Mouse (Mus musculus) neural tube, embryonic 15.5 days (tissue): ENCODE results near the gene Dmac2. TPM values are rescaled to one million over a fixed set of nuclear protein-coding genes. Genes with fewer than 3 reads are reported as not detected.

Source experiments
- ATAC-seq: fragments of 200-750 bp; cut with Nextera tagmentation; 2 replicates; pipeline ENCODE4 v1.8.0; 2017; ENCODE audit warnings: mild to moderate bottlenecking, moderate TSS enrichment, moderate library complexity; ENCODE audit not compliant: low FRiP score
- H3K27ac ChIP-seq: fragments of 300-500 bp; sonication (generic); replicated peaks from 2 replicates; pipeline ENCODE4 v1.5.1; 2015; ENCODE audit warnings: mild to moderate bottlenecking, inconsistent platforms
- H3K27me3 ChIP-seq: fragments of 300-500 bp; sonication (generic); replicated peaks from 2 replicates; pipeline ENCODE4 v1.6.1; 2015; ENCODE audit warnings: inconsistent platforms
- H3K36me3 ChIP-seq: fragments of 300-500 bp; sonication (generic); 2 replicates; pipeline ENCODE4 v1.6.1; 2015; ENCODE audit warnings: inconsistent platforms
- H3K4me1 ChIP-seq: fragments of 300-500 bp; sonication (generic); 2 replicates; pipeline ENCODE4 v1.6.1; 2015; ENCODE audit warnings: inconsistent platforms
- H3K4me2 ChIP-seq: fragments of 300-500 bp; sonication (generic); 2 replicates; pipeline ENCODE4 v1.6.1; 2015; ENCODE audit warnings: inconsistent platforms, mild to moderate bottlenecking, moderate library complexity
- H3K4me3 ChIP-seq: fragments of 300-500 bp; sonication (generic); replicated peaks from 2 replicates; pipeline ENCODE4 v1.5.1; 2015; ENCODE audit warnings: mild to moderate bottlenecking, inconsistent platforms
- H3K9ac ChIP-seq: fragments of 300-500 bp; sonication (generic); replicated peaks from 2 replicates; pipeline ENCODE4 v1.6.1; 2015; ENCODE audit warnings: mild to moderate bottlenecking, inconsistent platforms
- H3K9me3 ChIP-seq: fragments of 300-500 bp; sonication (generic); replicated peaks from 2 replicates; pipeline ENCODE4 v1.6.1; 2016; ENCODE audit warnings: inconsistent platforms
- WGBS: fragments of 180-500 bp; shearing (Covaris S2); methylation state at CpG from one replicate; pipeline ENCODE4 v1.1.7; 2015; ENCODE audit warnings: mixed read lengths; 5-methylcytosine and 5-hydroxymethylcytosine counted together
- polyA plus RNA-seq: library from polyadenylated mRNA; unstranded; fragments of >200 nt; fragmentation: Nextera tagmentation; extraction: Ambion mirVana; gene quantifications from 2 replicates; pipeline ENCODE4 v1.2.1, GENCODE M21; 2015

Gene Dmac2
- polyA plus RNA-seq, 1 experiment from 2014 or later = 49.5 TPM

- Histone ChIP-seq H3K9ac (peak overlapping the region; percentile 62), H3K4me2 (peak overlapping the region; percentile 72), H3K27me3 (no peaks in the 10 kb centered on the region), H3K4me1 (peaks cover 12% of the 10 kb centered on the region), H3K27ac (peak overlapping the region; percentile 78), H3K9me3 (no peaks in the 10 kb centered on the region), H3K4me3 (peak overlapping the region; percentile 81), H3K36me3 (peaks cover 40% of the 10 kb centered on the region)
- ATAC-seq = no peak
- WGBS = 21% methylated on average over 5 of the region's 5 CpGs
Measured at GRCm38 (mm10) chr7:25619722-25619991, 443 bp downstream of the Dmac2 start.

DNA sequence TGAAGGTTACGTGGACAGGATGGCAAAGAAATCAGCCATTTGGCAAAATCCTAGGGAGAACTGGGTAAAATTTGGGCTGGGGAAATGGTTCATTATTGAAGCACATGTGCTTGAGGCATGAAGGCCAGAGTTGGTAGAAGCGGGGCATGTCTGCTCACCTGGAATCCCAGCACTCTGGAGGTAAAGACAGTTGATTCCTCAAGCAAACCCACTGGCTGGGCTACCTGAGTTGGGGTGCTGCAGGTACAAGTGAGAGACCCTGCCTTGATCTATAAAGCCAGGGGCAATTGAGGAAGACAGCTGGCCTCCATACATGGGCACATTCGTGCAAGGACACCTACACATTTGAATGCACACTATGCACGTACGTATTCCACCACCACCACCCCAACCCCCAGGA is 887 bp downstream of the Dmac2 start:
- no peak for ATAC-seq
- Histone ChIP-seq H3K27me3 (no peaks in the 10 kb centered on the region), H3K4me2 (peak overlapping the region; percentile 72), H3K4me3 (peak overlapping the region; percentile 81), H3K27ac (no peak overlapping the region), H3K36me3 (peaks cover 41% of the 10 kb centered on the region), H3K4me1 (peaks cover 12% of the 10 kb centered on the region), H3K9me3 (no peaks in the 10 kb centered on the region), H3K9ac (no peak overlapping the region)
- 91% methylated on average over 5 of the region's 5 CpGs for WGBS

DNA sequence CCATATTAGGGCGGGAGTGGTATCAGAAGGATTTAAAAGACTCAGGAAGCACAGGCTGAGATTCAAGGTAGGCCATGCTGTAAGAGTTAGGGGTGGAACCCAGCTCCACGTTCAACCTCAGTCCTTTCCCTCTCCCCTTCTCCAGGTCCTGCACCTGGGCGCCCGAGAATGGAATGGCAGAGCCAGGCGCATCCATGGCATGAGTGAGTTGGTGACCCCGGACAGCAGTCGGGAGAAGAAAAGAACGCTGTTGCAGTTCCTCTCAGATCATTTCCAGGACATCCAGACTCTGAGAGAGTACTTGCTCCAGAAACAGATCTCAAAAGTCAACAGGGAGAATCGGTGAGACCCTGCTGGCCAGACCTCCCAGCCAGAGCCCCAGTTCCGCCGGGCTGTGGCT is 1.5 kb downstream of the Dmac2 start:
- ATAC-seq = no peak
- H3K9me3 ChIP-seq = no peaks in the 10 kb centered on the region
- no peaks in the 10 kb centered on the region for H3K27me3 ChIP-seq
- WGBS = 91% methylated on average over 11 of the region's 11 CpGs
- no peak overlapping the region for H3K27ac ChIP-seq
- no peak overlapping the region for H3K9ac ChIP-seq
- peaks cover 12% of the 10 kb centered on the region for H3K4me1 ChIP-seq
- H3K4me3 ChIP-seq = no peak overlapping the region
- peaks cover 41% of the 10 kb centered on the region for H3K36me3 ChIP-seq
- H3K4me2 ChIP-seq = no peak overlapping the region

DNA sequence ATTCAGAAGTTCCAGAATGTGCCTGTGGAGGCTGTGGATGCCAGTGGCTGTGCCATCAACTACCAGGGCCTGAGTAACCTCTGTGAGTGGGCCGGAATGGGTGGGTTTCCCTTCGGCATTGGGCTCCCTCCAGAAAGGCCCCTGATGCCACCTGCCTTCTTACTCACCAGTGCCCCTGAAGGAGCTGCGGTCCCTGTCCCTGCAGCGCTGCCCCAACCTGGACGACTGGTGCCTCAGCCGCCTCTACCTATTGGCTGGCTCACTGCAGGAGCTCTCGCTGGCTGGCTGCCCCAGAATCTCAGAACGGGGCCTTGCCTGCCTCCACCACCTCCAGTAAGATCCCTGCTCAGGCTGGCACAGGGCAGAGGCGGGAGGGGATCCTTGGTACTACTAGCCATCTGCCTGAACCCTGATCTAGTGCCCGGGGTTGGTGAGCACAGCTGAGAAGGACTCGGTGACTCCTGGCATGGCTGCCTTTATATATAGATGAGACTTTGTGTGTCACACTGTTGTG is 4.7 kb downstream of the Dmac2 start:
- H3K4me2 ChIP-seq = no peak overlapping the region
- H3K4me1 ChIP-seq = peaks cover 26% of the 10 kb centered on the region
- H3K27ac ChIP-seq = no peak overlapping the region
- H3K9me3 ChIP-seq = no peaks in the 10 kb centered on the region
- no peak overlapping the region for H3K4me3 ChIP-seq
- peaks cover 15% of the 10 kb centered on the region for H3K27me3 ChIP-seq
- WGBS = 87% methylated on average over 11 of the region's 11 CpGs
- H3K9ac ChIP-seq = no peak overlapping the region
- H3K36me3 ChIP-seq = peaks cover 42% of the 10 kb centered on the region
- no peak for ATAC-seq

DNA sequence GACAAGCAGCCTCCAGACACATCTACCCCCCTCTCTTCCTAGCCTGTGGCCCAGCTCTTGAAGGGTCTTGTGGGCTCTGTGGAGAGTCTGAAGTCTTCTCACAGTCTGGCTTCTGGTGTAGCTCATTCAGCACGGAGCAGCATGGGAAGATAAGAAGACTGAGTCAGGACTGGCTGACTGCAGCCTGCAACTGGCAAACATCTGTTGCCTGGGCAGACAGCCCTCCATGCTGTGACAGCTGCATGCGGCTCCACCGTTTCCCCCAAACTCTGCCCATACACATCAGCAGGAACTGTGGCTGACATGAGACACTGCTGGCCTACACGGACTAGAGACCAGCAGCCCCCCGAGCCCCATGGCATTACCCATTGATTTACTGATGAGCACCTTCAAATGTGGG is 5.6 kb downstream of the Dmac2 start:
- Histone ChIP-seq H3K9me3 (no peaks in the 10 kb centered on the region), H3K4me2 (no peak overlapping the region), H3K27ac (no peak overlapping the region), H3K27me3 (peaks cover 23% of the 10 kb centered on the region), H3K4me1 (peaks cover 21% of the 10 kb centered on the region), H3K4me3 (no peak overlapping the region), H3K9ac (no peak overlapping the region), H3K36me3 (peaks cover 51% of the 10 kb centered on the region)
- WGBS = 78% methylated on average over 5 of the region's 5 CpGs
- no peak for ATAC-seq

DNA sequence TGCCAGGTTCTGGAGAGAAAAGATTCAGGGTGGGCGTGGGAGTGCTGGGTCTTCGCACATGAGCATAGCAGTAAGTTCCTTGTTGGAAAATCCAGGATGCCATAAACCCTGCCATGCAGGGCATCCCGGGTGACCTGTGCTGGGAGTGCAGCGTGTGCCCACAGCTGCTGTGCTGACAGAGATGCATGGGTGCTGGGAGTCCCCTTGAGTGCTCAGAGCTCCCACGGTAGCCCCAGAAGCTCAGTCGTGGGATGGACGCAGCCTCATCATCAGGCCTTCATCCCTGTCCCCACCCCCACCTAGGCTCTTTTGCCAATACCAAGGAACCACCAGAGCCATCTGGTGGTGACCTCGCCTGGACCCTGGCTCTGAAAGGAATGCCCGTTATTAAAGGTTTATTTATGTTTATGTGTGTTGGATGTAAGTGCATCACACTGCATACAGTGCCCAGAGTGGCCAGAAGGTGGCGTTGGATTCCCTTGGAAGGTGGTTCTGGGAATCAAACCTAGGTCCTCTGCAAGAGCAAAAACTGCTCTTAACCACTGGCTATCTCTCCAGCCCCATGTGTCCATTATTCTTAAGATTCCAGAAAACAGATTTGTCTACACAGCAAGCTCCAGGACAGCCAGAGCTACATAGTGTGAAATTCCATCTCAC is 6.5 kb downstream of the Dmac2 start:
- whole genome bisulfite sequencing = 79% methylated on average over 10 of the region's 10 CpGs
- ATAC-seq = no peak
- peaks cover 59% of the 10 kb centered on the region for H3K36me3 ChIP-seq

GRCm38 (mm10) chr7:25626509-25627430 is 7.6 kb downstream of the Dmac2 start, which contains the start of gene B3gnt8:
TSS of gene B3gnt8 (plus strand) at chr7:25626654.
- ATAC-seq = no peak
- 22% methylated on average over 28 of the region's 29 CpGs for WGBS
- peaks cover 55% of the 10 kb centered on the region for H3K36me3 ChIP-seq

More for the DNA sequence above, 6.5 kb downstream of the Dmac2 start:
- Histone ChIP-seq H3K27me3 (peaks cover 23% of the 10 kb centered on the region), H3K9ac (no peak overlapping the region), H3K4me3 (no peak overlapping the region), H3K4me1 (peaks cover 17% of the 10 kb centered on the region), H3K9me3 (no peaks in the 10 kb centered on the region), H3K27ac (no peak overlapping the region), H3K4me2 (no peak overlapping the region)

GRCm38 (mm10) chr7:25627431-25628322 is 8.5 kb downstream of the Dmac2 start:
- peak overlapping the region; percentile 51 for H3K4me2 ChIP-seq
- 20% methylated on average over 35 of the region's 38 CpGs for WGBS
- peak overlapping the region; percentile 23 for H3K4me3 ChIP-seq
- no peak for ATAC-seq
- no peak overlapping the region for H3K27ac ChIP-seq
- peaks cover 55% of the 10 kb centered on the region for H3K36me3 ChIP-seq
- H3K9me3 ChIP-seq = no peaks in the 10 kb centered on the region
- peak overlapping the region; percentile 26; the same call in 1 of the 2 replicates for H3K9ac ChIP-seq
- H3K27me3 ChIP-seq = peaks cover 23% of the 10 kb centered on the region
- peaks cover 17% of the 10 kb centered on the region for H3K4me1 ChIP-seq

More at GRCm38 (mm10) chr7:25626509-25627430, 7.6 kb downstream of the Dmac2 start, which contains the start of gene B3gnt8:
- no peak within 1 kb of the TSS for H3K27ac ChIP-seq
- no peaks in the 10 kb centered on the region for H3K9me3 ChIP-seq
- peaks cover 17% of the 10 kb centered on the region for H3K4me1 ChIP-seq
- peak within 1 kb of the TSS; percentile 51 for H3K4me2 ChIP-seq
- H3K9ac ChIP-seq = peak within 1 kb of the TSS; percentile 26; the same call in 1 of the 2 replicates
- H3K27me3 ChIP-seq = peaks cover 23% of the 10 kb centered on the region
- H3K4me3 ChIP-seq = peak within 1 kb of the TSS; percentile 23

GRCm38 (mm10) chr7:25628323-25628620 is 9.1 kb downstream of the Dmac2 start:
- ATAC-seq = no peak
- WGBS = 71% methylated on average over 8 of the region's 8 CpGs
- no peak overlapping the region for H3K27ac ChIP-seq
- H3K4me1 ChIP-seq = peaks cover 17% of the 10 kb centered on the region
- H3K9me3 ChIP-seq = no peaks in the 10 kb centered on the region
- no peak overlapping the region for H3K4me2 ChIP-seq
- peaks cover 23% of the 10 kb centered on the region for H3K27me3 ChIP-seq
- no peak overlapping the region for H3K9ac ChIP-seq
- peaks cover 55% of the 10 kb centered on the region for H3K36me3 ChIP-seq
- no peak overlapping the region for H3K4me3 ChIP-seq

- WGBS = 92% methylated on average over 5 of the region's 5 CpGs
- H3K4me2 ChIP-seq = no peak overlapping the region
- peaks cover 3% of the 10 kb centered on the region for H3K4me1 ChIP-seq
- no peak for ATAC-seq
- no peak overlapping the region for H3K4me3 ChIP-seq
- H3K27ac ChIP-seq = no peak overlapping the region
- no peaks in the 10 kb centered on the region for H3K9me3 ChIP-seq
- no peak overlapping the region for H3K9ac ChIP-seq
- H3K36me3 ChIP-seq = peaks cover 58% of the 10 kb centered on the region
- H3K27me3 ChIP-seq = peaks cover 20% of the 10 kb centered on the region
Measured at GRCm38 (mm10) chr7:25632679-25633078, 13.5 kb downstream of the Dmac2 start.

DNA sequence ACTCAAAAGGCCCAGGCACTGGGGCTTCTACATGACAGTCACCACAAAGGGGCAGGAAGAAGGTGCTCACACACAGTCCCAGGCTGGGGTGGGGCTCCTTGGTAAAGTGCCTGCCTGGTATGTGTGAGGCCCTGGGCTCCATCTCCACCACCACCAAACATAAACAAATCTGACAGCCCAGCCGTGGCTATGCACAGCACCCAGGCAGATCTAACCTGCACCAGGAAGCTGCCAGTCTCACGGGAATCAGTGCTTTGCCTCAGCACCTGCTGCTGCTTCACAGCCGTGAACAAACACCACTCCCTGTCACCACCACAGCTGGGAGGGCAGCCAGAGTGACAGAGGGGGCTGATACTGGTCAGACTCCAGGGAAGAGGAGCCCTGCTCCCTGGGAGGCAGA is 17.2 kb downstream of the Dmac2 start:
- Histone ChIP-seq H3K27me3 (no peaks in the 10 kb centered on the region), H3K4me2 (no peak overlapping the region), H3K36me3 (peaks cover 68% of the 10 kb centered on the region), H3K27ac (no peak overlapping the region), H3K9me3 (no peaks in the 10 kb centered on the region), H3K4me3 (no peak overlapping the region), H3K9ac (no peak overlapping the region), H3K4me1 (no peaks in the 10 kb centered on the region)
- 77% methylated on average over 3 of the region's 3 CpGs for WGBS
- no peak for ATAC-seq
